Mouse (Mus musculus) left cerebral cortex, postnatal 4 days (tissue): ENCODE results near the gene Fam213a. TPM values are rescaled to one million over a fixed set of nuclear protein-coding genes. Genes with fewer than 3 reads are reported as not detected.
A peak's percentile ranks its signal among the peaks of the same experiment; 100 is the strongest.

Source experiments
- DNase-seq: peaks from one replicate; pipeline ENCODE4 v3.0.0-alpha.2; 2022
- intact Hi-C: fragments of 180-260 bp; cut with DNase I; formaldehyde crosslinking; loops from one replicate; pipeline ENCODE4 v1.15.1; 2025
- total RNA-seq, 2 experiments: library from RNA; stranded (reverse); gene quantifications; 2 replicates each; pipeline ENCODE4 v1.2.3; 2021

Fam213a gene
- total RNA-seq, 2 experiments from 2014 or later = 88.0 to 105 TPM

DNA sequence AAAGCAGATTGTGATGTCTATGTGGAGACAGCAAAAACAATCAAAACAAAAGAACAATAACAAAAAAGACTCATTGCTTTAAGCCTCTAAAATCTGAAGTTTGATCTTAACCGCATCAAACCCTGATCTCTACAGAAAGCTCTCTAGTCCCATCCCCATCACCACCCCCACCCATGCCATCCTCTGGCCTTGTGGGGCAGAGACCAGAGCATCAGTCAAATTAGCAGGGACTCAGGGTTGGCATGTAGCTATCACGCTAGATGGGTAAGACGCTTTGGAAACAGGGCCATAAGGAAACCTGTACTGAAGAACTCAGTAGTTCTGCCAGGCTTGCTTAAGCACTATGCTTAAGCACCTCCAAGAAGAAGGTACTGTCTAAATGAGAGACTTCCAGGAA, 49.4 kb downstream of the Fam213a start:
- no peak for DNase-seq
- intact Hi-C loops = no loop called here

DNA sequence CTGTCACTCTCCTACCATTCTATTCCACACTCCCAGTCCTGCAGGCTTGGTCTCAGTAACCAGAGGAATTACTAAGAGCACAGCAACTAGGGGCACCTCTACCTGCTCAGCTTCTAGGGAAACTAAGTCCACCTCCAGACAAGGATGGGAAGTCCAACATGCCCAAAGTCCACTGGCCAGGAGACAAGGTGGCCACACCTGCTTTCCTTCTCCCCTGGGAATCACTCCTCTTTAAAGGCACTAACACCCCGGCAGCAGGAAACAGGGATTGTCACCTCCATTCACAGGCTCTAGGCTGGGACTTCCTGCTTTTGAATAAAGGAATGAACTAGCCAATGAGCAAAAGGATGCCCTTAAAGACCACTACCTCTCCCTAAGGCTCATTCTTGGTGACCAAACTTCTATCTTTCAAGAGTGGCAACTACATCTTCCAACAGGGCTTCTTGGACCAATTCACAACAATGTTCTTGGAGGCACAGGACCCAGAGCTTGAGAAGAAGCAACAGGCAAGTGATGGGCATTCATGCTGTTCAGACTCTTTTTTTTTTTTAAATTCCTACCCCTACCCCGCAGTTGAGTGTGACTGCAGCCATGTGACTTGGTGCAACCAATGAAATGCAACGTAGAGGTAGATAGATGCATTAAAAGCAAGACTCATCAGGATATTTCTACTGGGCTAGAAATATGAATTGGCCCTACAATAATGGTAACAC, 49.9 kb downstream of the Fam213a start:
- DNase-seq = no peak
- intact Hi-C loops = no loop called here

DNA sequence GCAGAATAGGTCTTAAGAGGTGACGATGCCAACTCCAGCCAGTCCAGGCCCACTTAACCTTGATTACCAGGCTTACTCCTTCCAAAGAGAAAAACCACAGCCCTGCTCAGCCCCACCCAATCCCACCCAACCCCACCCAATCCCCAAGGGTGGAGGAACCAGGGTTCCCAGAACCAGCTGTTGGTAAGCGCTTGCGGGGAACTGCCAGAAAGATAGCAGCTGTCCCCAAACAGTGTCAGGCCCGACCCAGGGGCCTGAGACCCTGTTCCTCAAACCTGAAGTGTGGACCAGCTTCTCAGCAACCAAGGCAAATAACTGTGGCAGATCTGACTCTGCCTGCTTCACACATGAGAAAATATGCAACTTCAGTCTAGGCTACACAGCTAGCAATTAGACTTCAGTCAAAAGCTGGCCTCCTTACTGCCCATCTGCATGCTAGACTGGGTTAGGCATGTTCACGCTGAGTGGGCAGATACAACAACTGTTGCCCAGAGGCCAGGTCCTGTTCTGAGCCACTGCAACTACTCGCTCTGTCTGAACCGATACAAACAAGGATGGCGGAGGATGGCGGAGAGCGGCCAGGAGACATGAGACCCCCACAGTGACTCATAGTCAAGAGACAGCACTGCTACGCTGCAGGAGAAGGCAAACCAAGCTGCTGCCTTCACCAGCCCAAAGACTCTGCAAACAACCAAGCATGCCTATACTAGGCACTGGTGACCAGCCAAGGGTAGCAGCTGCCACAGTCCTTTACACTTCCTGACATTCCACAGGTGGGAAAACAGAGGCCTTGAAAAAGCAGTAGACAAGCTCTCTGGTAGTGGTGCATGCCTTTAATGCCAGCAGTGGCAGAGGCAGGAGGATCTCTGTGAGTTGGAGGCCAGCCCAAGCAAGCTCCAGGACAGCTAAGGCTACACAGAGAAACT, 51.0 kb downstream of the Fam213a start:
- intact Hi-C loops = no loop called here
- DNase-seq = no peak

DNA sequence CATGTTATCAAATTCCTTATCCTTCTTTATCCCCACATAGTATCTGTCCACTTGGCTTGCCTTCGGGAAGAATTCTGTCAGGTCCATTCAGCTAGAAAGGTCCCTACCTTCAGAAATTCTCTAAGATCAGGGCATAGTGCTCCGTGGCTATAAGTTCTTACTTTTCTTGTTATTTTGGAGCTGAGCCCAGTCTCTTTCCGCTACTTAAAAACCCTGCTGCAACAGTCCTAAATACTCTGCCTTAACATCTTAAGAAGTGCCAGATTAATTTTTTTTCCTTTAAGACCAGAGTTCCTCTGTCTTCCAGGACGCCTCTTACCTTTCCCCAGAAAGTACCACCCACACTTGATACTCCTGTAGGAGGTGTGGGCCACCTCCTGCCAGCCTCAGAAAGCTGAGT, 53.4 kb downstream of the Fam213a start:
- DNase-seq = no peak
- intact Hi-C loops = no loop called here

DNA sequence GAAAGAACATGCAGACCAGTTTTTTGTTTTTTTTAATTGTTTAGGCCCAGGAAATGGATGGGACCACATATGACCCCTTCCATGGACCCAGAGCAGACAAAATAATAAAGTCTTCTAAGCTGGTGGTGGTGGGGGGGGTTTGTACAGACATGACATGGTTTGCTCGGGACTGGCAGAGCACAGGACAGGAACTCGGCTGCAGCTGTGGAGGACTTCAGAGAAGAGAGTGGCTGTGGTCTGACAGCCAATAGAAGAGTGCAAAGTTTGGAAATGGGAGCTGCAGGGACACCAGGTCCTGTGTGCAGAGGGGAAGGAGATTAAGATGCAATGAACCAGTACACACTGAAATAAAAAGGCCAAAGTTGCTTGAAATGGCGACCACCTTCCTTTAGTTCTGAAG, 54.0 kb downstream of the Fam213a start:
- intact Hi-C loops = no loop called here
- no peak for DNase-seq

DNA sequence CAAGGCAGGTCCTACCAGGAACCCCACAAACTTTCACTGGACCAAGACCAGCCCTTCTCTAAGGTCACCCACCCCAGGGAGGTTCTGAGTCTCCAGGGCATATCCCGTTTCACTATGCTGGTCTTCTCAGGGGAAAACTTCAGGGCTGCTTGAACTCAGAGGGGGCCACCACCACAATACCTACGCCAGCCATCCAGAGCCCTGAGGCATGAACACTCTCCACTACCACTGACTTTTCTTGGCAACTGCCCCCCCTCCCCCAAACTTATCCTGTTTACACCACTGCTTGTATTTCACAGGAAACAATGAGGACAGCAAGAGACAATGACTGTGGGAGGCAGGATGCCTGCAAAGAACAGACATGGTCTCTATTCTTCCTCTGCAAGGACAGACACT, 54.6 kb downstream of the Fam213a start:
- DNase-seq = no peak
- intact Hi-C loops = no loop called here

DNA sequence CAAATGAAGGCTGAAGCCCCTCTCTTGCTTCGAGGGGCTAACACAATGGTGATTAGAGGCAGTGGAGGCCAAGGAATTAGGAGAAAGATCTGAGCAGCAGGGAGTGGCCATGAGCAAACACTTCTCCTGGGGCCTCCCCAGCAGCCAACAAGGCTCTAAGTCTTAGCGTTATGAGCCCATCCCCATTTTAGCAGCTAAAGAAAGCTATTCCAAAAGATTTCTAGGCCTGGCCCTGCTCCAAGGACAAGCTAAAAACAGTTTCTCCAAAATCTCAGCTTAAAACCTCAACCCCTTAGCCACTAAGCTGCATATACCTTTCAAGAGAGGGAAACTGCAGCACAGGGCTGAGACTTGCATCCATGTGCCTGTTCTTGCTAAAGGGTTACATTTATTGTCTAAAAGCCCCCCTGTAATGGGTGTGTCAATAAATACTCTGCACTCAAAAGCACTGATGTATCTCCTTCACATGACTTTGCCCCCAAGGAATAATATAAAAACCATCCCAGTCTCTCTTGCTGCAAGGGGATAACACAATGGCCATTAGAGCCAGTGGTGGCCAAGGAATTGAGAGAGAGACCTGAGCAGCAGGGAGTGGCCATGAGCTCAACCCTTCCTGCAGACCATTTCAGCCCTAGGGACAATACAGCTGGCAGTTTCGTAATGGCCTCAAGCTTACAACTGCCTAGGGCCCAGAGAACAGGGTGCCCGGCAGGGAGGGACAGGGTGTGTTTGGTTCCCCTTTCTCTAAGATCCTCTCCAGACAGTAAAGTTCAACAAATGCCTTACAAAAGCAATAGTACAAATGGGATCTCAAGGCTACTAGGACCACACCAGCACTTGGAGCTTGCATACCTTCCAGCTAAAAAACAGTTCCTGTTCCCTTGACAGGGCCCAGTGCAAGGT, 55.3 kb downstream of the Fam213a start:
- no peak for DNase-seq
- intact Hi-C loops = no loop called here

DNA sequence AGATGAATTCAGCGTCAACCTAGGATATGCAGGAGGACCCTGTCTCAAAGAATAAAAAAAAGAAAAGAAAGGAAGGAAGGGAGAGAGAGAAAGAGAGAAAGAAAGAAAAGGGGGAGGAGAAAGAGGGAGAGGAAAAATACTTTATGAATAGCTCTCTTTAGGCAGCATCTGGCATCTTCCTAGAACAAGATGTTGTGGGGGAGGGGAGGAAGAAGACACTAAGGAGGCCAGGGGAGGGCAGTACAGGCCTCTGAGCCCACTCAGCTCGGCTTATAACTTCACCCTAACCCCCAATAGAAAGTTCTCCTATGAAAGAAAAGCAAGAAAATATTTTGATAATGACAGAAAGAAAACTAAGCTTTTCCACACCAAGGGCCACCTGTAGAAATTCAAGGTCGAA, 56.0 kb downstream of the Fam213a start:
- intact Hi-C loops = no loop called here
- DNase-seq = no peak

DNA sequence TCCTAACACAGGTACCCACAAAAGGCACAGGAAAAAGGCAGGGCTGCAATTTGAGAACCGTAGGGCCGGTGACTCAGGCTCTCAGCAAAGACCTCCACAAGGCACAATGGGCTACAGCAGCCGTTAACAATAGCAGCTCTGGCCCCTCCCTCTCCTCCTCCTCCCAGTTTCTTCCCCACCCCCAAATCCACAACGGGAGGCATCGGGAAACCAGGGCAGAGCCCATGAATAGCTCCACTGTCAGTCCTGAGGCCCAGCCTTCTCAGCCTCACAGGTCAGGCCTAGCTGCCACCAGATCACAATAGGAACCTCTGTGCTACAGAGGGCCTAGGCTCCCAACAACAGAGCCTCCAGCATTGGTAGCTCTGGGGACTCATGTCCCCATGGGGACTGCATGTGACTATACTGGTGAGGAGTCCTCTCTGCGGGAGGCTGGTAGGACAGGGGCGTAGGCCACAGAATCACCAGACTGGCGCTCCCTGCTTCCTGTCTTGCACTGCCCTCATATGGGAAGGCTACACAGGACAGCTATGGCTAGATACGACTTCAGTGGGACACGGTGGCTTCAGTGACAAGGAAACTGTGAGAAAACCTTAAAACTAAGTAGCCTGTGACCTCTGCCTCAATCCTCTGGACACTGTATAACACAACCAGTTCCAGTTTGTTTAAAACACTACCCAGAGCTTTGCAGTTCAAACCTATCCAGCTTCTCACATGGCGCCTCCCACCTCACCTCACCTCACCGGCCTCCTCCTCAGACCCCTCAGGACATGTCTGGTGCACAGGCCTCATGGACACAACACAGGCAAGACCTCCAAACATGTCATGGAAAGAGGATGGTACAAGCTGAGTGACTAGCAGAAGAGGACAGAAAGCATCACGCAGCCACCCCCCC, 57.1 kb downstream of the Fam213a start:
- peak; percentile 56 for DNase-seq

DNA sequence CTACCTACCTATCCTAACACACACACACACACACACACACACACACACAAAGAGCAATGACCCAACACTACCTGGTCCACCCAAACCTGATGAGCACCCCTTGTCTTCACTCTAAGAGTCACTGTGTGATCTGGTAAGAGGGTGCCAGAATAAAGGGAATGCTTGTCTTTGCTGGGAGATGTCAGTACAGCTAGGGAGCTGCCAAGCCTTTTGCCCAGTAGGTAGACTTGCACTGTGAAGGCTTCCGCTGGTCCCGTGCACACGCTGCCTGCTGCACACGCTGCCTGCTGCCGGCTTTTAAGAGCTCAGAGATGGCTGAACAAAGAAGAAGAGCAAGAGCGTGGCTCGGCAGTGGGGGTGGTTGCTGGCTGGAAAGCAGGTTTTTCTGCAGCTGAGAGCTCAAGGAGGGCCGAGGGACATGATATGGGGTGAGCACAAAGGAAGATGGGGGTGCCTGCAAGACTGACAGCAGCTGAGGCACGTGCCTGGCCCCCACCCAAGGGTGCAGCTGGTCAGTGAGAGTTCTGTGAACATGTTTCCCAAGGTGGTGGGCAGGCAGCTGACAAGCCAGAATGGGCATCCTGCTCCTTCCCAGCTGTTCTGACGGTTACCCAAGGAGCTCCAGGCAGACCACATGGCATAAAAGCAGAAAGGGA, 57.9 kb downstream of the Fam213a start:
- DNase-seq = peak; percentile 92

More for the DNA sequence above, 57.1 kb downstream of the Fam213a start:
- intact Hi-C loops = no loop called here

DNA sequence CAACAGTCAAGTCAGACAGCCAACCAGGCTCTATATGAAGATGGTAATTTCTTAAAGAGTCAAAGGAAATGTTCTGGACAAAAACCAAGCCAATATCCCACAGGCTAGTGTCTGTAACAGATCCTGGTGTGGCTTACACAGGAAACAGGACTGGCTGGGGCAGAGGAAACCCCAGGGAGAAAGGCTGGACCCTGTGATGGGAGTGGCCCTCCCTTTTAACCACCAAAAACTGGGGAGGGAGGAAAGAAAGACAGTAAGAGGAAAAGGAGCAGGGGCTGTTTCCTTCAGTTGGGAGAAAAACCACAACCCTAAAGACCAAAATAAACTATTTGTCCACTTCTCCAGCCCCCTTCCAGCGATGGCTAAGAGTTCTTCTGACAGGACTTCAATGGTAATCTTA, 58.4 kb downstream of the Fam213a start:
- no peak for DNase-seq
- intact Hi-C loops = no loop called here

More for the DNA sequence above, 57.9 kb downstream of the Fam213a start:
- intact Hi-C loops = no loop called here

DNA sequence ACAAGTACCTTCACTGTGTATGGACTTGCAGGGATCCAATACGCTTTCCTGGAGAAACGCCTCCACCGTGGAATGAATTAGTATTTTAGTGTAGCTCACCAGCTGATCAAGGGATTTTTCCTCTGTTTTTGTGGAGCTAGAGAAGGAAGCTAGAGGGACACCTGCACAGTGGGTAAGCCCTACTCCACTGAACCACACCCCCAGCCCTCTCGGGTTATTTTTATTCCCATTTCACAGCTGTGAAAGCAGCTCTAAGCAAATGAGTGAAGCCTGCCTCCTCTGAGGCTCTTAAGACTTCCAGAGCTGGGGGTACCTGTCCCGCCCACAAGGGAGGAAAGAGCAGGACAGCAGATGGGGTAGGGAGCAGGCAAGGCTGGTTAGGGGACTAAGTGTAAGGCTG, 60.2 kb downstream of the Fam213a start:
- DNase-seq = no peak
- intact Hi-C loops = no loop called here

DNA sequence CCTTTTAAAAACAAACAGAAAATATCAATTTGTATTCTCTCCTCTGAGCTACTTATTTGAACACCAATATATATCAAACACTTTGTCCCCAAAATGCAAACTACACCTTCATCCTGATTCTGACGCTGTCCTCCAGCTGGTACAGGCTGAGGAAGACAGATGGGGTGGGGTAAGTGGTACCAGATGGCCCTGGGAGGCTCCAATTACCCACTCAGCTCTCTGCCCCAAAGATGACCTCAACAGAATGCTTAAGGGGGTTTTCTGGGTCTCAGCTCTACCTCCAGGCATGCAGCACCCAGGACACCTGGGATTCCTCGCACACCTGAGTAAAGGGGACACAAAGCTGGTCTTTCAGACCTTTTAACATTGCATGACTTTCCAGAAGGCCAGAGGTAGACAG, 60.9 kb downstream of the Fam213a start:
- intact Hi-C loops = no loop called here
- DNase-seq = peak; percentile 24

DNA sequence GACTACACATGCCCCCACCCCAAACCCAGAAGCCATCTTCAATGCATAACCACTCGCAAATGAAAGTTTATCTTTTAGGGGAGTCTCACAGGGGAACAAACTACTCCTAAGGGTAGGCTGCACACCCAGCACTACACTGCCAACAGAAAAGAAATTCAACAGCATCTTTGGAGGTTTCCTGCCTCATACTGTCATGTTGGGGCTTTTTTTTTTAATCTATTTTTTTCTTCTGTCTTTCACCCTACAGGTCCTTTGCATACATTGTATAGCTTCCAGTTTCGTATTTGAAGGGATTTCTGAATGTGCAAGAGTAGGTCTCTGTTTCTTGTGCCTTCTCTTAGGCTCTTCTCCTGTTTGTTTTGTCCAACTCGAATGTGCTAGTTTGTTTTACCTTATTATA, 61.3 kb downstream of the Fam213a start:
- intact Hi-C loops = no loop called here
- DNase-seq = no peak

DNA sequence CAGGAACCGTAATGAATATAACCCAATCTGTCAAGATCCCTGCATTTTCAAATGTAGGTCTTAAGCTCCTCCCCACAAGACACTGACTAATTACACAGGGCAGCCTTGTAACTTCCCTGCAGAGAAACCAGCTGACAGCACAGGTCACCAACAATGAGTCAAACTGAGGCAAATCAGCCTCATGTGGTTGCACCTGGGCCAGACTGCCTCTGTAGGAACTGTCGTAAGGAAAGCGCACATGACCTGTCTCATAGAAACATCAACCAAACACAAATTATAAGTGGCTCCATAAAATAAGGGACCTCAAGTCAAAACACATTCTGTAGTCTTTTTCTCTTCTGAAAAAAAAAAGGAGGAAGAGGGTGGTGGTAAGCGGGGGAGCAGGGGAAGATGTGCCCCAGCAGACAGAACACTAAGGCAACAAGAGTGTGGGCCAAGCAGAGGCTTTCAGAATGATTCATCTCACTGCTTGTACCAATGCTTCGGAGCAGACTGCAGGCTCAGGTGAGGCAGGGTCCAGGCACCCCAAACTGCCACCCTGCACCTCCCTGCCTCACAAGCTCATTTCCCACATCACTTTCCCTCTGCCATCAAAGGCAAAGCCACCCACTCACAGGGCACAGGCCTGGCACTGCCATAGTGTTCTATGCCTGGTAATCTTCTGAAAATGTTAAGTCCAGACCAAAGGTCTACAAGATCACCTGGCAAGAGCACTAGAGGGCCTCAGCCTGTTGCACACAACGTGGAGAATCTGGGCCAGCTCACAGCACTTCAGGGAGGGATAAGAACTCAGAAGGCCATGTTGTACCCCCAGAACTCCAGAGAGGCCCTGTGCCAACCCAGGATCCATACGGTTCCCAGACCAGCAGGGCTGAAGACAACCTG, 63.6 kb downstream of the Fam213a start:
- no peak for DNase-seq
- intact Hi-C loops = no loop called here

DNA sequence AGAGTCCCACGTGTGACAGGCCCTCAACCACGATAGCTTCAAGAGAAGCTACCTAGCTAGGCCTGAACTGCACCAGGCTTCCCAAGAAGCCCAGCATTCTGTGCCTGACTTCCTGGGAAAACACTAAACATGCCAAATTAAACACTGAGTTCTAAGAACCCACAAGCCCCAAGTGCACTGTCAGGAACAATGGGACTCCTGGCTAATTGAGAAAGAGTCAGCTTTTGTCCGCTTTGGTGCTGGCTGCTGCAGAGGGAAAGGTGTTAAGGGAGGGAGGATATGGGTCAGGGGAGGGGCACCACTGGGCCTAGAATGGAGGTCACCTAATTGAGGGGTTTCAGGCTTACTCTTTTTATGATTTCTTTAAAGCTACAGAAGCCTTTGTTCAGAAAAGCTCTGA, 64.5 kb downstream of the Fam213a start:
- intact Hi-C loops = no loop called here
- DNase-seq = no peak

DNA sequence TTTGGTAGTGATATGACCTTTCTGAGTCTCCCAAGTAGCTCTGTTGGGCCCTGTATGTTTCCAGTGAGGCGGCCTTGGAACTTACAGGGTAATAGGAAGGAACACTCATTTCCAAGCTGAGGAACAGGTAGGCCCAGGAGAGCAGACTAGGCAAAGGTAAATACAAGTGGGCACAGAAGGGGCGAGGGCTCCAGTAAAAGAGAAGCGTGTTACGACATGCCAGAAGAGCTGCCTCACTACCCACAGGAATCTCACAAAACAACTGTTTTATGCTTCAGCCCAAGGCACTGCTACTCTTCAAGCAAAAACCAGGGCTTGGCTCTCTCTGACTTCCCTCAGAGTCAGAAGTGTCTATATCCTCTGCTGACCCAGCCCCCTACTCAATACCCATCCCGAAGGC, 65.1 kb downstream of the Fam213a start:
- DNase-seq = no peak
- intact Hi-C loops = no loop called here
